Mouse (Mus musculus): ENCODE measurements around the gene Ung. TPM values are rescaled to one million over a fixed set of nuclear protein-coding genes. Genes with fewer than 3 reads are reported as not detected.

Gene Ung
- polyA plus RNA-seq, 1 experiment from 2014 or later, result 43.0 TPM

DNA sequence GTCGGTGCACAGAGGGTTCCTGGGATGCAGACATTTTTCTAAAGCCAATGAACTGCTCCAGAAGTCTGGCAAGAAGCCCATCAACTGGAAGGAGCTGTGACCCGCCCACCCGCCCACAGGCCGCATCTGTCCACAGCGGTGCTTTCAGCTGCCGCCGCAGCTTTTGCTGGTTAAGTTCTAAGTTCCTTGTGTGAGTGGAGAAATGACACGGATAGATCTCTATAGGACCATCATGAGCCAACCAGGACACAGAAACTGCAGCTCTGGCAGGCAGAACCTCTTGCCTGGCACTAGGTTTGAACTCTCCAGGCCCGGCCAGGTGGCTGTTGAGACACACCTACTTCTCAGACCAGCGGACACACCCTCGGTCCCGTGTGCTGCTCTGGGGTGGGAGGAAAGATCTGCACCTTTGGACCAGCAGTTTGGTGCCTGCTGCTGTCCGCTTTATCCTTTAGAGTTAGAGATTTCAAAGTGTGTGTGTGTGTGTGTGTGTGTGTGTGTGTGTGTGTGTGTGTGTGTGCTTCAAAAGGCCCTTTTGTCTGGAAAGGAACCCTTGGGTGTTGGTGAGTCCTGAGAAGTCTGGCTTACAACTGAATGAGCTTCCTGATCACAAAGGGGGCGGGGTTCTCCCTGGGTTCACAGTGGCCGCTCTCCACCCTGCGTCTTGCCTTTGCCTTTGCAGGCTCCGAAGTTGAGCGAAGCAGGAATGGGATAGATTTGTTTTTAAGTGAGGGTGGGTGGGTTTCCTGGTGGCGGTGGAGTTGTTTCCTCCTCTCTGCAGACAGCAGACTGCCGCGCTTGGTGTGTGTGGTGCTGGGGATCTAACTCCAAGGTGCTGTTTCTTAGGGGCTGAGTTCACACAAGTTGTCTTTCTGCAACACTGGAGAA, 8.3 kb downstream of the Ung start:
- peaks cover 45% of the 10 kb centered on the region for H3K4me1 ChIP-seq (ENCODE audit: control insufficient read depth, insufficient read depth, low read length)

GRCm38 (mm10) chr5:114139175-114139574, 9.0 kb downstream of the Ung start:
- 28% methylated on average over 9 of the region's 9 CpGs for WGBS
- Histone ChIP-seq H3K27ac (ENCODE audit: low read length) (peak overlapping the region; percentile 93), H3K4me3 (ENCODE audit: low read length) (no peak overlapping the region), H3K27me3 (ENCODE audit: control insufficient read depth, insufficient read depth, low read length) (no peaks in the 10 kb centered on the region), H3K4me1 (ENCODE audit: control insufficient read depth, insufficient read depth, low read length) (peaks cover 41% of the 10 kb centered on the region), H3K4me2 (ENCODE audit: low read depth, low read length) (peak overlapping the region; percentile 42), H3K9ac (ENCODE audit: low read length) (peak overlapping the region; percentile 51), H3K9me3 (replicated peaks; ENCODE audit: control insufficient read depth, low read length) (no peaks in the 10 kb centered on the region), H3K36me3 (ENCODE audit: control insufficient read depth, insufficient read depth) (0 out of 2 replicates have a peak, but pooled peaks cover 2% of the 10 kb centered on the region)
- ATAC-seq (replicated peaks; ENCODE audit: extremely low read depth, insufficient read depth, low FRiP score), result peak; percentile 91

More for the DNA sequence above, 8.3 kb downstream of the Ung start:
- Histone ChIP-seq H3K9me3 (replicated peaks; ENCODE audit: control insufficient read depth, low read length) (no peaks in the 10 kb centered on the region), H3K36me3 (ENCODE audit: control insufficient read depth, insufficient read depth) (0 out of 2 replicates have a peak, but pooled peaks cover 2% of the 10 kb centered on the region), H3K27ac (ENCODE audit: low read length) (peak overlapping the region; percentile 93), H3K9ac (ENCODE audit: low read length) (peak overlapping the region; percentile 51), H3K27me3 (ENCODE audit: control insufficient read depth, insufficient read depth, low read length) (no peaks in the 10 kb centered on the region), H3K4me2 (ENCODE audit: low read depth, low read length) (peak overlapping the region; percentile 42), H3K4me3 (ENCODE audit: low read length) (no peak overlapping the region)
- peak; percentile 35; the same call in 1 of the 2 replicates for ATAC-seq (replicated peaks; ENCODE audit: extremely low read depth, insufficient read depth, low FRiP score)
- WGBS, result 54% methylated on average over 21 of the region's 21 CpGs

DNA sequence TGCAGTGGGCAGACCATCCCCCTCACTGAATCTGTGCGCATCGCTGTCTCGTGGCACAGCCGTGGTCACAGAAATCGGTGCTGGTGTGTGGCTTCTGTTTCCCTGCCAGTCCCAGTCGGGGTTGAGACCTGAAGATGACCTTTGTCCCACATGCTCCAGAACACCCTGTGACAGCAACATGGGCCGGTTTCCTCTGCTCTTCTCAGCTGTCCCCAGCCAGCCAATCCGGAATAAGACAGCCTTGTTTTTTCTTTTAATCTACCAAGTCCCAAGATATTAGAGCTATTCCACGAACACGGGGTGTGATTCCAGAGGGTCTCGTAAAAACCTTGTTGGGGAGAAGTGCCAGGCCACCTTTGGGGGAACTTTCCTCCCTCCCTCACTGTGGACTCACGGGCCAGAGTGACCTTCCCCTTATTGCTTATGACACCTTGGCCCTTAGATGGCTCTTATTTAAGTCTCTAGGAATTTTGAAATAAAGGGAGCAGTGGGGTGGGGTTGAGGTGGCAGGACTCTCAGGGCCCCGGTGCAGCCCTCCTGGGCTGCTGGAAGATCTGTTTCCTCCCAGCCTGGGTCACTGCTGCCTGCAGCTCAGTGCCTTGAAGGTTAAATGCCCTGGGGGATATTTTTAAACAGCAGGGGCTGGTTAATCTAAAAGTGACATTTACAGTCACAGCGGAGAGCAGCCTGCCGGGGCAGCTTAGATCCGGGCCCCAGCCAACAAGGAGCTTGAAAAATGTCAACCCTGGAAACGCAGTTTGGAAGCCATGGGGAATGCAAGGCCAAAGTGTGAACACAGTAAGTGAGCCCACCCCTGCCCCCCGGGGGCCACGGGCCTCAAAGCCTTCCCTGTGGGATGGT, 16.1 kb downstream of the Ung start, which contains the start of gene Acacb:
Acacb (plus strand) TSS at position 508 of the 861 bp plus-strand sequence.
- 20% methylated on average over 19 of the region's 19 CpGs for WGBS
- peaks cover 17% of the 10 kb centered on the region for H3K4me1 ChIP-seq (ENCODE audit: control insufficient read depth, insufficient read depth, low read length)
- no peaks in the 10 kb centered on the region for H3K36me3 ChIP-seq (ENCODE audit: control insufficient read depth, insufficient read depth)
- peak within 1 kb of the TSS; percentile 84 for H3K9ac ChIP-seq (ENCODE audit: low read length)
- H3K4me2 ChIP-seq (ENCODE audit: low read depth, low read length), result peak within 1 kb of the TSS; percentile 63
- no peaks in the 10 kb centered on the region for H3K9me3 ChIP-seq (replicated peaks; ENCODE audit: control insufficient read depth, low read length)
- no peaks in the 10 kb centered on the region for H3K27me3 ChIP-seq (ENCODE audit: control insufficient read depth, insufficient read depth, low read length)
- H3K4me3 ChIP-seq (ENCODE audit: low read length), result peak within 1 kb of the TSS; percentile 62
- peak within 1 kb of the TSS; percentile 99 for H3K27ac ChIP-seq (ENCODE audit: low read length)
- peak; percentile 83 for ATAC-seq (replicated peaks; ENCODE audit: extremely low read depth, insufficient read depth, low FRiP score)

GRCm38 (mm10) chr5:114147043-114147972, 17.1 kb downstream of the Ung start:
- peak; percentile 15; the same call in 1 of the 2 replicates for ATAC-seq (replicated peaks; ENCODE audit: extremely low read depth, insufficient read depth, low FRiP score)
- peaks cover 17% of the 10 kb centered on the region for H3K4me1 ChIP-seq (ENCODE audit: control insufficient read depth, insufficient read depth, low read length)
- peak overlapping the region; percentile 99 for H3K27ac ChIP-seq (ENCODE audit: low read length)
- H3K9me3 ChIP-seq (replicated peaks; ENCODE audit: control insufficient read depth, low read length), result no peaks in the 10 kb centered on the region
- peak overlapping the region; percentile 84 for H3K9ac ChIP-seq (ENCODE audit: low read length)
- H3K4me3 ChIP-seq (ENCODE audit: low read length), result peak overlapping the region; percentile 62
- H3K27me3 ChIP-seq (ENCODE audit: control insufficient read depth, insufficient read depth, low read length), result no peaks in the 10 kb centered on the region
- no peaks in the 10 kb centered on the region for H3K36me3 ChIP-seq (ENCODE audit: control insufficient read depth, insufficient read depth)
- peak overlapping the region; percentile 63 for H3K4me2 ChIP-seq (ENCODE audit: low read depth, low read length)
- 47% methylated on average over 14 of the region's 14 CpGs for WGBS

DNA sequence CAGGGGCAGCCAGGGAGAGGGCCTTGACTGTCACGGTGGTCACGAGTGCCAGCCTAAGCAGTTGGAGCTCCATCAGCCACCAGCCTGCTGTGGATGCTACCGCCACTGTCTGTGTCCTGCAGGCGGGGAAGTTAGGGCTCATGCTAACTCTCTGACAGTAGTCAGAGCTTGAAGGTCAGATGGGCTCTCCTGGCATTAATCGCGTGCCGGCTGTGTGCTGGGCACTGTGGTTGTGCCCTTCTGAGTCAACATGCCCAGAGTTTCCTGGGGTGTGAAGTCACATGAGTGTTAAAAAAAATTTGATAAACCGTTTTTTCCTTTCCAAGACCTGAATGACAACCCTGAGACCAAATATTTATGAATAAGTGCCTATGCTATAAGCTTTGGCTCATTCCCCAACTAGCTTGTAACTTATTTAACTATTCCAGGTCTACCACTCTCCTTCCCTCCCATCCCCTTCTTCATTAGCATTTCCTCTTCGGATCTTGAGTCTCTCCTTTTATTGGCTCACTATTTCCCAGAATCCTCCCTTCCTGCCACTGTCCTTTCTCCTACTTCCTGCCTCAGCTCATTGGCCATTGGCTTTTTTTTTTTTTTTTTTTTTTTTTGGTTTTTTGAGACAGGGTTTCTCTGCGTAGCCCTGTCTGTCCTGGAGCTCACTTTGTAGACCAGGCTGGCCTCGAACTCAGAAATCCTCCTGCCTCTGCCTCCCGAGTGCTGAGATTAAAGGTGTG, 22.3 kb downstream of the Ung start:
- no peak overlapping the region for H3K9ac ChIP-seq (ENCODE audit: low read length)
- H3K27me3 ChIP-seq (ENCODE audit: control insufficient read depth, insufficient read depth, low read length), result no peaks in the 10 kb centered on the region
- ATAC-seq (replicated peaks; ENCODE audit: extremely low read depth, insufficient read depth, low FRiP score), result no peak
- no peak overlapping the region for H3K4me2 ChIP-seq (ENCODE audit: low read depth, low read length)
- no peak overlapping the region for H3K4me3 ChIP-seq (ENCODE audit: low read length)
- 0 out of 2 replicates have a peak overlapping the region, but pooled peaks have one; percentile 21 for H3K27ac ChIP-seq (ENCODE audit: low read length)
- no peaks in the 10 kb centered on the region for H3K36me3 ChIP-seq (ENCODE audit: control insufficient read depth, insufficient read depth)
- WGBS, result 77% methylated on average over 12 of the region's 12 CpGs
- no peaks in the 10 kb centered on the region for H3K9me3 ChIP-seq (replicated peaks; ENCODE audit: control insufficient read depth, low read length)
- peaks cover 16% of the 10 kb centered on the region for H3K4me1 ChIP-seq (ENCODE audit: control insufficient read depth, insufficient read depth, low read length)

- Histone ChIP-seq H3K4me2 (ENCODE audit: low read depth, low read length) (0 out of 2 replicates have a peak overlapping the region, but pooled peaks have one; percentile 16), H3K4me3 (ENCODE audit: low read length) (no peak overlapping the region), H3K36me3 (ENCODE audit: control insufficient read depth, insufficient read depth) (no peaks in the 10 kb centered on the region), H3K9ac (ENCODE audit: low read length) (no peak overlapping the region), H3K9me3 (replicated peaks; ENCODE audit: control insufficient read depth, low read length) (no peaks in the 10 kb centered on the region), H3K4me1 (ENCODE audit: control insufficient read depth, insufficient read depth, low read length) (peaks cover 16% of the 10 kb centered on the region), H3K27ac (ENCODE audit: low read length) (no peak overlapping the region), H3K27me3 (ENCODE audit: control insufficient read depth, insufficient read depth, low read length) (no peaks in the 10 kb centered on the region)
- no peak for ATAC-seq (replicated peaks; ENCODE audit: extremely low read depth, insufficient read depth, low FRiP score)
- 13% methylated on average over 12 of the region's 12 CpGs for WGBS
Observed at GRCm38 (mm10) chr5:114153490-114153889, 23.3 kb downstream of the Ung start.

GRCm38 (mm10) chr5:114154765-114155164, 24.6 kb downstream of the Ung start:
- Histone ChIP-seq H3K27ac (ENCODE audit: low read length) (peak overlapping the region; percentile 55; the same call in 1 of the 2 replicates), H3K4me3 (ENCODE audit: low read length) (no peak overlapping the region), H3K9ac (ENCODE audit: low read length) (no peak overlapping the region), H3K36me3 (ENCODE audit: control insufficient read depth, insufficient read depth) (no peaks in the 10 kb centered on the region), H3K4me2 (ENCODE audit: low read depth, low read length) (no peak overlapping the region), H3K9me3 (replicated peaks; ENCODE audit: control insufficient read depth, low read length) (no peaks in the 10 kb centered on the region), H3K27me3 (ENCODE audit: control insufficient read depth, insufficient read depth, low read length) (no peaks in the 10 kb centered on the region), H3K4me1 (ENCODE audit: control insufficient read depth, insufficient read depth, low read length) (peaks cover 16% of the 10 kb centered on the region)
- ATAC-seq (replicated peaks; ENCODE audit: extremely low read depth, insufficient read depth, low FRiP score), result no peak
- WGBS, result 78% methylated on average over 5 of the region's 5 CpGs
